Mouse (Mus musculus): ENCODE results near the gene Ccdc146.
"Not testable (repeated sequence)": the region's sequence is repeated elsewhere in the genome, so short reads cannot be mapped to it uniquely, and the experiment has no call there.

Ccdc146 gene

GRCm38 (mm10) chr5:21386432-21386831 is 38.0 kb downstream of the Ccdc146 start:
- no peak for DNase-seq (ENCODE audit: low spot score)

- DNase-seq (ENCODE audit: low spot score): no peak
Observed at GRCm38 (mm10) chr5:21384976-21385375, 39.5 kb downstream of the Ccdc146 start.

DNA sequence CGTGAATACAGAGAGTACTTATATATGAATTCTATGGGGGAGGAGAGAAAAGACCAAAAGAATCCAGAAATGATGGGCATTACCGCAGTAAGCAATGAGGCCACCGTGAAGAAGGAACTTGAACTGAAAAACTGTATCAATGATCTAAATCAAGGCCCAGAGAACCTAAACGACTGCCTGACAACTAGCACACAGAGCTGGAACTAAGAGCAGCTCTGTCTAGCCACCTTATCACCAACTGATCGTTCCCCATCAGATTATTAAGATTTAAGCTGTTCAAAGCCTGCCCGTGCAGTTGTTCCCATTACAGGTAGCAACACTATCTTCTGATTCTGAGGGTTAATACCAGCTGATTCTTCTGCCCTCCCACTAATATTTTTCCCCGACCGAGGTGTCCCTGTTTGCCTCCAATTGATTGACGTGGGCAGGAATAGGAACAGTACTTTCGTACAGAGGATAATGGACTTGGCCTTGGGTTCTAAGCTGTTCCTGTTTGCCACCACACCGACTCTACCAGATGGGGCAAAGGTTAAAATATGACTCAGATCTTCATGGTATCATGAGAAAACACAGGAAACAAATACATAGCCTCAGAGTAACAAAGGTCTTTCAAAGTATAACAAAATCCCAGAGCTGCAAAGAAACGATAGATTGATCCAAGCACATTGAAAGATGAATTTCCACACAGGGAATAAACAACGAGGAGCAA is 40.1 kb downstream of the Ccdc146 start:
- DNase-seq (ENCODE audit: low spot score): no peak

DNA sequence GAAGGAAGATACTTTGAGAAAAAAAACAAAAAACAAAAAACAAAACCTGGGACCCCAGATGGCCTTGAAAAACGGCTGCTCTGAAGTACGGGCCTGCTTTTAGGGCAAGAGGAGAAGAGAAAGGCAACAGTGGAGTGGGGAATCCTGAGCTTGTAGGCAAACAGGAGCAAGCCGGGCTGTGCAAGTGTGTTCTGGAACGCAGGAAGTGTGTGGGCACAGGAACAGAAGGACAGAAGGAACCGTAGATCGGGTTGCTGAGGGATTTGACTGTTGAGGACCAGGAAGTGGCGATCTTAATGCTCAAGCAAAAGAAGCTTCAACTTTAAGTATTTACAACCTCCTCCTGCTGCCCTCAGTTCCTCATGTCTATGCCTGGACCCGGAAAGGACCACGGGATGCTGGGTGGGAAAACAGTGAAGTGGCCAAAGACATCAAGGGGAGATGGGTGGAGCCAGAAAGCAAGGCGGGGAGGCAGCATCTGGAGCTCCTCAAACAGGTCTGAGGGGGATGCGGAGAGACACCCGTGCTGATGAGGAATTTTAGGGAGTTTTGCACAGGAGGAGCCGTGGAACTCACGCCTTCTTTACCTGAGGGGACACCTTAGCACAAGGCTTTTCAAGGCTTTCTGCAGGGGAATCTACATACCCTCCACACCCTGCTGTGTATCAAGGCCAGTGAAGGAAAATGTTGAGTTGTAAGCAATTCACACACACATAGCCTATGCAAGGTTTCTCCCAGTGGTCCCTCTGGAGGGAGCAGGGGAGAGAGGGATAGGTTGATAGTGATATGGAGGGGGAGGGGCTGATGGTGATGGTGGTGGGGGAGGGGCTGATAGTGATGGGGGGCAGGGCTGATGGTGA is 40.9 kb downstream of the Ccdc146 start:
- DNase-seq (ENCODE audit: low spot score): no peak

DNA sequence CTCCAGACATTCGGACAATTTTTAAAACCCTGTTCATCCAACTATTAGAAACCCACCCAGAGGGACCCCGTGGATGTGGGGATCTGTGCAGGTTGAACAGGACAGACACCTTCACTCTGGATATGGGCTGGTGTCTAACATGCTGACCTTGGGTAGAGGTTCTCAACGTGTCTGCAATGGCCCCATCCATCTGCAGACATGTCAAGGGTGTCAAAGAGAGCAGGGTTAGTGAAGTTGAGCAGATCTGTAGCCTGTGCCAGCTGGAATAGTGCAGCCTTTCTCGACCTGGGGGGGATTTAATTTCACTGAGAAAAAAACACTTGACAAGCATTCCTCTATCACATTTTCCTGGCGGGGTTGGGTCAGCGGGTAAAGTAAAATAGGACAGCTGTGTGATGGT is 41.8 kb downstream of the Ccdc146 start:
- no peak for DNase-seq (ENCODE audit: low spot score)

GRCm38 (mm10) chr5:21381986-21382385 is 42.5 kb downstream of the Ccdc146 start:
- no peak for DNase-seq (ENCODE audit: low spot score)

DNA sequence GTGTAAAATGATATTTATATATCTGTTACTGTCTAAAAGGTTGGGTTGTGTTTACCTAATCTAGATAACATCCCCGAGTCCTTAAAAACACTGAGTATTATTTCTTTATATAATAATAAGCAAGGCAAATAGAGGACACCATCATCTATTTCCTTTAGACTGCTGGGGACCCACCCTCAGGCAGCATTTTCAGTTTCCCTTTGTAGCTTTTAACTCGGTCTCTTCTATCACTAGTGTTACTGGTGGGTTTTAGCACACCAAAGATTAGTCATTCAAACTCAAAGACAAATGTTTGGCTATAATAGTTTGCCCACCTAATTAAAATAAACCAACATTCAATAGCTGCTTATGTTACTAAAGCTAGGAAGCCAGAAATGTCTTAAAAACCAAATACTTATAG is 46.1 kb downstream of the Ccdc146 start:
- no peak for DNase-seq (ENCODE audit: low spot score)

- DNase-seq (ENCODE audit: low spot score): no peak
Observed at GRCm38 (mm10) chr5:21376935-21377334, 47.5 kb downstream of the Ccdc146 start.

DNA sequence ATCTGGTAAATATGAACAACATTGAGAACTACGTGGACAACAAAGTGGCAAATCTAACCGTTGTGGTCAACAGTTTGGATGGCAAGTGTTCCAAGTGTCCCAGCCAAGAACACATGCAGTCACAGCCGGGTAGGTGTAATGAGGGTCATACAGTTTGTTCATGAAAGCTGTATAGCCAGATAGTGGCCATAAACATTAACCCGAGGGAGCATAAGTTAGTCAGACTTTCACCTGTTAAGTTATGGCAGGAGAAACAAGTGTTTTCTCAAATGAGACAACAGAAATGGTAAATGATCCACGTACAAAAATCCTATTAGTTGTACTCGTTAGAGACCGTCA is 51.3 kb downstream of the Ccdc146 start:
- no peak for DNase-seq (ENCODE audit: low spot score)

- DNase-seq (ENCODE audit: low spot score): peak; percentile 39
Observed at GRCm38 (mm10) chr5:21372493-21373179, 51.8 kb downstream of the Ccdc146 start, which contains the start of gene Fgl2. Gene Fgl2 (plus strand): TSS chr5:21372642.

DNA sequence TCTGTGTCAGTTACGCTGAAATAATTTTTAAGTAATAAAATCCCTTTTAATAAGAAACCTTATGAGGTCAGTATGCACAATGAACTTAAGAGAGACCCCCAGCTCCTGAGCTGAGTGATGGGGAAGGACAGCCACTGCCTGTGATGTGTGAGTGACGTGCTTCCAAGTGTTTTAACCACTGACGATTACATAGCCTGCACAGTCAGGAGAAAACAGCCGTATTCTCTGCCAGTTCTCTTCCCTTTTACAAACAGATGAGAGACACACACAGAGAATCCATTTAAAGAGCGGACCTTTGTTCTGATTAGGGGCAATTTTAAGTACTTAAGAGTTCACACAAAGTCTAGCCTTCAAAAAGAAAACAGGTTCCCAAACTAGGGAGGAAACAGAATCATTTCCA is 52.6 kb downstream of the Ccdc146 start:
- no peak for DNase-seq (ENCODE audit: low spot score)

DNA sequence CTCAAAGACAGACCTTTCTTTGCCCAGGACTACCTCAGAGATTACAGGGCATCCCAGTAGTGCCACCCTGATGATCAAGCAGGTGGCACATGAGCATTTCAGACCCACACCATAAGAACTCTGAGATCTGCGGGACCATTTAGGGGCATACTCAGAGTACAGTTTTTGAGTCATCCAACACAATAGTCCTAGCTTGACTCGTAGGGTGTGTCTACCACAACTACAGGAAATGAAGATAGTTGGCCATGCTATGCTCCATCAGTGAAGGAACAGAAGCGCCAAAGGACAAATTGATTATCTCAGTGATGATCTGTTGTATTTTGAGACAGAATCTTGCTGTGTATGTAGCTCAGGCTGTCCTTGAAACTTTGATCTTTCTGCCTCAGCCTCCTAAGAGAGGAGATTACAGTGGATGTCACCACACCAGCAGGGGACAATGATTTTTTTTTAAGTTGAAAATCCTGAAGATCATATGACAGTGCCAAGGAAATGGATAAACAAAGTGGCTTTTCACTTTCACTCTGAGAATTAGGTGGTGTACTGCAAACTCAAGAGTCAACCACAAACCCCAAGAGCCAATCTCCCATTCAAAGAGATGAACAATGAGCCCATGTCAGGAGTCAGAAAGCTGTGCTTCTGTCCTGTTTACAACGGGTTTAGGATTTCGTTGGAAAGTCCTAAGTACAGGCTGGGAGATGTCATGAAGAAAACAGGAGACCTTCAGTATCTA is 54.1 kb downstream of the Ccdc146 start:
- no peak for DNase-seq (ENCODE audit: low spot score)

DNA sequence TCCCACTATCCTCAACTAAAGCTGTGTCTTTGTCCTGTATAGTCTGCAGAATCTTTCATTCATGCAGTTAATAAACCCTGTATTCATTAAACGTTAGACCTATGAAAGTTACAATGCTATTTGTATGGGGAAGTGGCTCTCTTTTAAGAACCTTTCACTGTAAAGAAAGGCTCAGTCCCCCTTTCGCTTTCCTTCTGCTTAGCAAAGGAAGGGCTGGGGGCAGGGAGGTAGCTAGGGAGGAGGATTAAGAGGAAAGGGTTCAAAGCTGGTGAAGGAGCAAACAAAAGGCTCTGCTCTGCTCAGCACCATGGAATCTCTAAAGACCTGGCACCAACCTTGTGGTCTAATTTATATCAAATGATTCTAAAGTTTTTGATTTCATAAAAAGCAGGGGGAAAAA is 57.0 kb downstream of the Ccdc146 start:
- DNase-seq (ENCODE audit: low spot score): no peak

GRCm38 (mm10) chr5:21366338-21367053 is 58.0 kb downstream of the Ccdc146 start:
- DNase-seq (ENCODE audit: low spot score): no peak

- no peak for DNase-seq (ENCODE audit: low spot score)
Observed at GRCm38 (mm10) chr5:21363343-21363742, 61.1 kb downstream of the Ccdc146 start.

DNA sequence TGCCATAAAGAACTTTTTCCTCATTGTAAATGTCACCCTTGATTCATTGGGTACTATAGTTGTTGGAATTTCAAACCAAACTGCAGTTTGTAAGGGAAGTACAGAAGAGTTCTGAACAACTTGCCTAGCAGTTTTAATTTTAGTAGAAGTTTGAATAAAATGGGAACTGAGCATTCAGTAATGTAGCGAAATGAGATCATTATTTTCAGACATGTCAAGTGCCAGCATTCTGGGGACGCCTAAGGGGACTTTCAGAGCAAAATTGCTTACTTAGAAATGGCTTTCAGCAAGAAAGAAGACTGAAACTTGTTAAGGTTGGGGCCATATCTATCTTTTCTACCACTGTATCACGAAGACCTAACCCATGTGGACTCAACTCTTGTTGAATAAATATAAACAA is 65.8 kb downstream of the Ccdc146 start:
- DNase-seq (ENCODE audit: low spot score): no peak

GRCm38 (mm10) chr5:21351678-21352077 is 72.8 kb downstream of the Ccdc146 start:
- no peak for DNase-seq (ENCODE audit: low spot score)

DNA sequence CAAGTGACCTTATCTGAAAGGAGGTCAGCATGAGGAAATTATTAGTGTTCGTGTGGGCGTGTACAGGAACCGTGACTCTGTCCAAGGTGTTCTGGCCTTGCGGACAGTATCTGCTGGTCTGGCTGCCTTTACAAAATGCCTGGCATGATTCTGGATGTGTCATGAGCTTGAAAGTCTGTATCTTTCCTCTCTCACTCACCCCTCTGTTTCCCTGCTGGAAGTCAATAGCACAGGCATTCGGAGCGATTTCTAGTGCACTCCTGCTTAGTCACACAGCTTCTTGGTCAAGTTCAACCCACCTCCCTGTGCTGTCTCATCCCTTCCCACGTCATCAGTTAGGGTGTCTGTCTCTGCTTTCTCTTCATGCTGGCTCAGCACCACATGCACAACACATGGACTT is 76.1 kb downstream of the Ccdc146 start:
- no peak for DNase-seq (ENCODE audit: low spot score)

- DNase-seq (ENCODE audit: low spot score): not testable (repeated sequence)
Observed at GRCm38 (mm10) chr5:21342265-21342664, 82.2 kb downstream of the Ccdc146 start.

DNA sequence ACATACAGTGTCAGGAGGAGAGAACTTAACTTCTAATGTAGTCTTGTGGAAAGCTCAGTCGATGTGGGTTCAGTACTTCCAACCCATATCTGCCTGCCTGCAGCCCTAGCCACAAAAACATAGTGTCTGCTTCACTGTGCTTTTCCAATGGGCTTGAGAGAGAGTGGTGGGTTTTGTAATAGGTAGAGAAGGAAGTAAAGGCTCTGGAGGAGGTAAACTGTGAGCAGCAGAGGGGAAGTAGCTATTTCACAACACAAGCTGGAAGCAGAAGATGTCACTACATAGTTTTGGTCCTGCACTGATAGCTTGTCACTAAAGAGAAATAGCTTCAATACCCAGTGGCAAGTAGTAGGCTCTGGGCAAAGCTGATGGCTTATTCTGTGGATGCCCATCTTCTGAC is 92.4 kb downstream of the Ccdc146 start:
- no peak for DNase-seq (ENCODE audit: low spot score)

GRCm38 (mm10) chr5:21331656-21332055 is 92.8 kb downstream of the Ccdc146 start:
- no peak for DNase-seq (ENCODE audit: low spot score)

Data from ovary, postnatal 10 days (tissue).